Mouse (Mus musculus) midbrain, embryonic 14.5 days (tissue): ENCODE measurements around the gene Ptpre. TPM values are rescaled to one million over a fixed set of nuclear protein-coding genes. Genes with fewer than 3 reads are reported as not detected.
A peak's percentile ranks its signal among the peaks of the same experiment; 100 is the strongest.

Source experiments
- ATAC-seq: fragments of 200-750 bp; cut with Nextera tagmentation; 2 replicates; pipeline ENCODE4 v1.8.0; 2017; ENCODE audit warnings: moderate number of reproducible peaks, moderate library complexity; ENCODE audit not compliant: low FRiP score, low TSS enrichment
- DNase-seq: peaks from one replicate; pipeline ENCODE4 v3.0.0-alpha.2; 2015
- H3K27ac ChIP-seq: fragments of 300-500 bp; sonication (generic); replicated peaks from 2 replicates; pipeline ENCODE4 v1.5.1; 2014; ENCODE audit warnings: mild to moderate bottlenecking, low read depth, low read length, moderate library complexity
- H3K27me3 ChIP-seq: fragments of 300-500 bp; sonication (generic); 2 replicates; pipeline ENCODE4 v1.6.1; 2014; ENCODE audit warnings: low read length, control low read depth, mixed read lengths; ENCODE audit not compliant: control insufficient read depth, insufficient read depth
- H3K36me3 ChIP-seq: fragments of 300-500 bp; sonication (generic); 2 replicates; pipeline ENCODE4 v1.6.1; 2014; ENCODE audit warnings: low read length, control low read depth; ENCODE audit not compliant: control insufficient read depth, insufficient read depth
- H3K4me1 ChIP-seq: fragments of 300-500 bp; sonication (generic); 2 replicates; pipeline ENCODE4 v1.6.1; 2014; ENCODE audit warnings: mild to moderate bottlenecking, antibody characterized with exemption, low read length, control low read depth; ENCODE audit not compliant: control insufficient read depth, insufficient read depth
- H3K4me2 ChIP-seq: fragments of 300-500 bp; sonication (generic); 2 replicates; pipeline ENCODE4 v1.6.1; 2014; ENCODE audit warnings: mild to moderate bottlenecking, low read length, moderate library complexity
- H3K4me3 ChIP-seq: fragments of 300-500 bp; sonication (generic); replicated peaks from 2 replicates; pipeline ENCODE4 v1.5.1; 2014; ENCODE audit warnings: low read depth, low read length
- H3K9ac ChIP-seq: fragments of 300-500 bp; sonication (generic); replicated peaks from 2 replicates; pipeline ENCODE4 v1.6.1; 2014; ENCODE audit warnings: mild to moderate bottlenecking, low read length, moderate library complexity
- H3K9me3 ChIP-seq: fragments of 300-500 bp; sonication (generic); 2 replicates; pipeline ENCODE4 v1.6.1; 2016; ENCODE audit warnings: low read length, control low read depth, mixed read lengths; ENCODE audit not compliant: control insufficient read depth
- WGBS: fragments of 180-500 bp; shearing (Covaris S2); extraction: QIAGEN DNeasy Blood & Tissue Kit; methylation state at CpG from one replicate; pipeline ENCODE4 v1.1.7; 2014; 5-methylcytosine and 5-hydroxymethylcytosine counted together
- polyA plus RNA-seq: library from polyadenylated mRNA; unstranded; fragments of >200 nt; fragmentation: Nextera tagmentation; extraction: Ambion mirVana; gene quantifications from 2 replicates; pipeline ENCODE4 v1.2.1, GENCODE M21; 2014

The Ptpre gene
- polyA plus RNA-seq, 1 experiment from 2014 or later, result 5.0 TPM

- no peak overlapping the region for H3K9ac ChIP-seq
- peak; percentile 40 for DNase-seq
- H3K27ac ChIP-seq, result no peak overlapping the region
- no peaks in the 10 kb centered on the region for H3K36me3 ChIP-seq
- no peak for ATAC-seq
- no peak overlapping the region for H3K4me2 ChIP-seq
- H3K9me3 ChIP-seq, result no peaks in the 10 kb centered on the region
- peaks cover 3% of the 10 kb centered on the region for H3K4me1 ChIP-seq
- no peak overlapping the region for H3K4me3 ChIP-seq
- H3K27me3 ChIP-seq, result peaks cover 14% of the 10 kb centered on the region
- WGBS, result 76% methylated on average over 3 of the region's 3 CpGs
Observed at GRCm38 (mm10) chr7:135542235-135542634, 5.0 kb downstream of the Ptpre start.

DNA sequence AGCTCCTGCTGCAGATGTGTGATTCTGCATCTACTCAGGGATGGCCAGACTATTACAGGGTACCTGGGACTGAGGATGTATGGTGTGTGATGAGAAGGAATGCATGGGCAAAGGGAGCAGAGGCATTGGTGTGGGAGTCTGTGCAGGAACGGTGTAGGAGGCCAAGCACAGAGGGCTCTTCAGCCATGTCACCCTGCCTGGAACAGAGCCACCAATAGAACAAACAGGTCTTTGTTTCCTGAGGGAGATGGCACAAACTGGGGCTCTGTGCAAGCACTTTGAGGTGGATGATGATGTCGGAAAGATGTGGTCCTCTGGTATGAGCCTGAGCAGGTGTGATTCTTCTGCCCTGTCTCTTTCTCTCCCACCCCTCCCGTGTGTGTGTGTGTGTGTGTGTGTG is 5.8 kb downstream of the Ptpre start:
- no peak for DNase-seq
- 78% methylated on average over 3 of the region's 3 CpGs for WGBS
- Histone ChIP-seq H3K27me3 (peaks cover 14% of the 10 kb centered on the region), H3K4me2 (no peak overlapping the region), H3K9ac (no peak overlapping the region), H3K27ac (no peak overlapping the region), H3K36me3 (no peaks in the 10 kb centered on the region), H3K4me3 (no peak overlapping the region), H3K4me1 (peaks cover 3% of the 10 kb centered on the region), H3K9me3 (no peaks in the 10 kb centered on the region)
- no peak for ATAC-seq

DNA sequence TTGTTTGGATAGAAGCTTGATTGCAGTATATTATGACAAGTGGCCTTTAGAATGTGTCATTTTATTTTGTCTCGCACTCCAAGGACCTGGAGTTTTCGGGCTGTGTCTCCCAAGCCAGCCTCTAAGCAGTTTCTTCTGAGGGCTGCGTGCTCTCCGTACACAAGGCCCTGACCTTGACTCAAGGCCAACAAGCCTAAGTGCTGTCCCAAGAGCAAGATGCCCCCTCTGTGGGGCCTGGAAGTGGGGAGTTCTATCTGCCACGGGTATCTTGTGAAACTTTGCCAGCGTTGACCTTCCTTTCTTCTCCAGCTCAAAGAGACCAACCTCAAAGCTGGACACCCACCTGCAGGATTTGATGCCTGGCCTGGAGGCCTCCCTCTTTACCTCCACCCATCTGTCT is 7.0 kb downstream of the Ptpre start:
- ATAC-seq (no peak), DNase-seq (no peak)
- H3K9ac ChIP-seq, result no peak overlapping the region
- no peaks in the 10 kb centered on the region for H3K4me1 ChIP-seq
- H3K27ac ChIP-seq, result no peak overlapping the region
- H3K36me3 ChIP-seq, result no peaks in the 10 kb centered on the region
- 91% methylated on average over 6 of the region's 6 CpGs for WGBS
- no peak overlapping the region for H3K4me2 ChIP-seq
- peaks cover 8% of the 10 kb centered on the region for H3K27me3 ChIP-seq
- no peak overlapping the region for H3K4me3 ChIP-seq
- no peaks in the 10 kb centered on the region for H3K9me3 ChIP-seq

DNA sequence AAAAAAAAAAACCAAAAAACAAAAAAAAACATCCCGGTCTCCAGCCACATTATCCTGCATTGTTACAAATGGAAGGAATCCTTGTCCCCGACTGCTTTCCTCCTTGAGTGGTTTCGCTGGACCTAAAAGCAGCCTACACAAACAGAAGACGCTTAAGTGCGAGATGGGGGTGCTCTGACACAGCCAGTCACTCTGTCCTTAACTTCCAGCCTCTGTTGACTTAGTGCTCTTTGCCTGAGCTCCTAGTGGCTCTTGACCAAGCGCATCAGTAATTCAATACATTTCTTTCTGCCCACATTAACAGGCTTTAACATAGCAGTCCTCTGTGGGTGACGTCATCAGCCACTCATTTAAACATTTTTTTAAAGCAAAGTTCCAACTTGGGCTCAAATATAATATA is 8.7 kb downstream of the Ptpre start:
- no peaks in the 10 kb centered on the region for H3K4me1 ChIP-seq
- no peak overlapping the region for H3K9ac ChIP-seq
- H3K27me3 ChIP-seq, result no peaks in the 10 kb centered on the region
- WGBS, result 74% methylated on average over 7 of the region's 7 CpGs
- H3K4me2 ChIP-seq, result no peak overlapping the region
- no peaks in the 10 kb centered on the region for H3K36me3 ChIP-seq
- ATAC-seq (no peak), DNase-seq (no peak)
- no peak overlapping the region for H3K4me3 ChIP-seq
- no peaks in the 10 kb centered on the region for H3K9me3 ChIP-seq
- no peak overlapping the region for H3K27ac ChIP-seq

DNA sequence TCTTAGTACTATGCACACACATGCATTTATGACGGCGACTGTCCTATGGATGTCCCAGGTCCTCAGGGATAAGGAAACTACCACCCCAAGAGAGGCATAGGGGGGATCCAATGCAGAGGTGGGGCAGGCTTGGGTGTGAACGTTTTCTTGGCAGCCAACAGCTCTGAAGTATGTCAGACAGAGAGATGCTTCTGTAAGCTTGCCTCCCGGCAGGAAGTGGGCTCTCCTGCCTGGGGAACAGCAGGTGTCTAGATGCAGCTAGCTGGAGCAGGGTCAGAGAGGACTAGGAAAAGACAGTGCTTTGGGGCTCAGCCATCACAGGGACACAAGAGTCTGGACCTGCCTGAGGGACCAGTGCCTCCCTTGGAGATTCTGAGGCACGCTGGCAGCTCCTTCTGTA is 9.2 kb downstream of the Ptpre start:
- no peak overlapping the region for H3K4me3 ChIP-seq
- no peaks in the 10 kb centered on the region for H3K4me1 ChIP-seq
- H3K4me2 ChIP-seq, result no peak overlapping the region
- ATAC-seq, result no peak
- no peaks in the 10 kb centered on the region for H3K9me3 ChIP-seq
- H3K36me3 ChIP-seq, result no peaks in the 10 kb centered on the region
- no peaks in the 10 kb centered on the region for H3K27me3 ChIP-seq
- WGBS, result 61% methylated on average over 5 of the region's 5 CpGs
- no peak overlapping the region for H3K27ac ChIP-seq
- no peak for DNase-seq
- no peak overlapping the region for H3K9ac ChIP-seq

DNA sequence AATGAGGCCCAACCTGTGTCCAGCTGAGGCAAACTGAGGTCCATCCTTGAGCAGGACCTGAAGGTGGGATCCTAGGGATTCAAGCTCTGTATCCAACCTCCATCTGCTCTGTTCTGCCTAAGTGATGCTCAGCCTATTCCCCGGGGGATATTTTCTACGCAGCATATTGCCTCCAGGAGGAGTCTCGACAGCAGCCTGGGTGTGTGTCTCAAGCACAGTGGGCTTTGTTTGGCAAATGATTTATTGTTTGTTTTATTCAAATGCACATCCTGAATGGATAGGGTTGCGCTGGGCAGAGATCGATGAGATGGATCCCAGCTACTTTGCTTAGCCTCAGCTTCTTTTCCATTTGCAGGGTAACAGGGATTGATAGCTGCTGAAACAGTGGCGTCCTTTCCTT is 11.2 kb downstream of the Ptpre start:
- Histone ChIP-seq H3K4me2 (no peak overlapping the region), H3K4me1 (no peaks in the 10 kb centered on the region), H3K4me3 (no peak overlapping the region), H3K9me3 (no peaks in the 10 kb centered on the region), H3K27me3 (no peaks in the 10 kb centered on the region), H3K27ac (no peak overlapping the region), H3K36me3 (no peaks in the 10 kb centered on the region), H3K9ac (no peak overlapping the region)
- WGBS, result 73% methylated on average over 6 of the region's 6 CpGs
- DNase-seq (peak; percentile 34), ATAC-seq (no peak)

- 71% methylated on average over 1 of the region's 1 CpGs for WGBS
- Histone ChIP-seq H3K9ac (no peak overlapping the region), H3K27ac (no peak overlapping the region), H3K9me3 (no peaks in the 10 kb centered on the region), H3K4me3 (no peak overlapping the region), H3K4me2 (no peak overlapping the region), H3K4me1 (no peaks in the 10 kb centered on the region), H3K27me3 (no peaks in the 10 kb centered on the region), H3K36me3 (no peaks in the 10 kb centered on the region)
- DNase-seq (no peak), ATAC-seq (no peak)
Observed at GRCm38 (mm10) chr7:135551547-135551946, 14.3 kb downstream of the Ptpre start.

GRCm38 (mm10) chr7:135553550-135553949 is 16.3 kb downstream of the Ptpre start:
- H3K9me3 ChIP-seq, result no peaks in the 10 kb centered on the region
- 80% methylated on average over 3 of the region's 3 CpGs for WGBS
- no peak overlapping the region for H3K27ac ChIP-seq
- H3K27me3 ChIP-seq, result no peaks in the 10 kb centered on the region
- no peaks in the 10 kb centered on the region for H3K36me3 ChIP-seq
- DNase-seq (no peak), ATAC-seq (no peak)
- H3K4me2 ChIP-seq, result no peak overlapping the region
- no peaks in the 10 kb centered on the region for H3K4me1 ChIP-seq
- H3K9ac ChIP-seq, result no peak overlapping the region
- H3K4me3 ChIP-seq, result no peak overlapping the region

DNA sequence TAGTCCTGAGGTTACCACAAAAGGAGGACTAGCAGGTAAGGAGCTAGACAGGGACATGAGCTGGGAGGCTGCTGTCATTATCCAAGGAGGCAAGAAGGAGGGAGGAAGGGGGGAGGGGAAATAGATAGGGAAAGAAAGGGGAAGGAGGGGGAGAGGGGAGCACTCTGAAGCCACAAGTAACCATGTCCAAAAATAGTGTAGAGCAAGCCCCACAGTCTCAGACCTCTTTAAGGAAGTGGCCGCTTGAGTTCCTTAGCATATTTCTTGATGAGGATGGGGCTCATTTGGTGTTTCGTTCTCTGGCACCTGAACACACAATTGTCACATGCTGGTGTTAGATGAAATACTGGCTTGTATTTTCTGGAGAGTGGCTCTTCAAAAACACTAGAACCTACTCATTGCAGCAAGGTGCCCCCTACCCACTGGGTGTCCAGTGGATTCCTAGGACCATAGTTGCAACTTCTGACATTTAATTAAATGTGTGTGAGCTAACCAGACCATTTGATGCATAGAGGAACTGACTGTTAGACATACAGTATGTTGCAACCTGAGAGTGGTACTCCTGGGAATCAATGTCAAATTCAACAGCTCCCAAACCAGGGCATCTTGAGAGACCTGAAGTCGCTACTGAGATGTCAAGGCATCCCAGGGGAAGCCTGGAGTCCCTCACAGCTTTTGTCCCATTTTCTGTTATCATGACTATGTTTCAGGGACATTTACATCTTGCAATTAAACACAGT is 19.6 kb downstream of the Ptpre start:
- DNase-seq (no peak), ATAC-seq (no peak)
- Histone ChIP-seq H3K27me3 (no peaks in the 10 kb centered on the region), H3K9me3 (no peaks in the 10 kb centered on the region), H3K9ac (no peak overlapping the region), H3K4me1 (no peaks in the 10 kb centered on the region), H3K4me2 (no peak overlapping the region), H3K27ac (no peak overlapping the region), H3K4me3 (no peak overlapping the region), H3K36me3 (no peaks in the 10 kb centered on the region)
- WGBS, result 85% methylated on average over 3 of the region's 3 CpGs
